Mouse (Mus musculus): ENCODE results near the gene Capzb. TPM values are rescaled to one million over a fixed set of nuclear protein-coding genes. Genes with fewer than 3 reads are reported as not detected.

The Capzb gene
- polyA plus RNA-seq, 1 experiment from 2014 or later: 434 TPM

DNA sequence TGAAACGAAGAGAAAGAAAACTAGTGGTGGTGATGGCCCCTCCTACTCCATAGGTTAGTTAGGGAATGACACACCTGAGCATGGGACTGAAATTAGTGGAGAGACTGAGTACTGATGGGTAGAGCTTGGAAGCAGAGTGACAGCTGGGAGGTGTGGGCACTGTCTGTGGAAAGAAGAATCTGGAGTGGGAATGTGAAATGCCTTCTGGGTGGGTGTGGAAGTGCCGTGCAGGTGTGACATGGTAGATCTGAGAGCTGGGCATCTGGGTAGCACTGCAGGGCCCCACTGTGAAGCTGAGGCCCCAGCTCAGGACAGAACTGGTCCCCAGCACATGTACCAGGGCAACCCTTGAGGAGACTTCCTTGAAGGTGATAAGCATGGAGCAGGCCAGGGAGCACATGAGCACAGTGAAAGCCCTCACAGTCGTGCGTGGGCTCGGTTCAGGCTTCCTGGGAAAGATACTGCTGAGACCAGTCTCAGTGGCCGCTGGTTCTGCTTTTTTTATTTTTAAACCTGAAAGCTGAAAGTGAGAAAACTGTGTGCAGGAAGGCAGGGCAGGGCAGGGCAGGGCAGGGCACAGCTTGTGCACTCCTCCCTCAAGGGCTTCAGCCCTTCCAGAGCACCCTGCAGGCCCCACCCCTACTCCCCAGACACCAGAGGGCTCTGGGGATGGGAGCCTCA lies 66.1 kb downstream of the Capzb start:
- Histone ChIP-seq H3K9me3 (replicated peaks; ENCODE audit: control insufficient read depth, low read length) (no peaks in the 10 kb centered on the region), H3K27me3 (ENCODE audit: control insufficient read depth, insufficient read depth, low read length) (no peaks in the 10 kb centered on the region), H3K4me3 (replicated peaks; ENCODE audit: low read length) (no peak overlapping the region), H3K27ac (ENCODE audit: low read length) (peak overlapping the region; percentile 57), H3K4me2 (ENCODE audit: low read depth, low read length) (no peak overlapping the region), H3K36me3 (ENCODE audit: control insufficient read depth, insufficient read depth, low read length) (peaks cover 7% of the 10 kb centered on the region), H3K4me1 (ENCODE audit: control insufficient read depth, insufficient read depth, low read length) (peaks cover 10% of the 10 kb centered on the region; the same call in 1 of the 2 replicates), H3K9ac (ENCODE audit: low read length) (no peak overlapping the region)
- 54% methylated on average over 6 of the region's 6 CpGs for WGBS
- peak; percentile 71; the same call in 1 of the 2 replicates for ATAC-seq (ENCODE audit: insufficient read depth, low FRiP score)

DNA sequence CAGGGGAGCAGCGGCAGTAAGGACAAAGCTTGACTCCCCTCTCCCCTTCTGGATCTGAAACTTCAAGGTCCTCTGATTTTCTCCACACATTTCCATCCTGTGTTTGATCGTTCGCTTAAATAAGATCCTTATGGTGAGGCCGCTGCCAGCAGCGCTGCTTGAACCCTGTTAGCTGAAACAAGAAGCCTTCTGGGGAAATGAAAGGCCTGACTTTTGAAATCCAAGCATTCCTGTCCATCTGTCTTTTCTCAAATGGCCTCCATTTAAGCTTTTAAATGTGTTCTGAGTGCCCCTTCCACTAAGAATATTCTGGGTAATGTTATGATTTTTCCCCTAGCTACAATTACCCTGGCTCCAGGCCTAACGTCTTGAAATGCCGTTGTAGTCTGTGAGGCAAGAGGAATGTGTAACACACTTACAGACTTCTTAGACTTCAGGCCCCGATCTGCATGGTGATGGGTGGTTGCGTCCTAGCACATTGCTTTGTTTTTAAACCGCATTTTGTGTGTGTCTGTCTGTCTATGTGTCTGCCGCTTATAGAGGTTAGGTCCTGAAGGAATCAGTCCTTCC lies 66.7 kb downstream of the Capzb start:
- Histone ChIP-seq H3K36me3 (ENCODE audit: control insufficient read depth, insufficient read depth, low read length) (peaks cover 13% of the 10 kb centered on the region), H3K4me2 (ENCODE audit: low read depth, low read length) (no peak overlapping the region), H3K27ac (ENCODE audit: low read length) (peak overlapping the region; percentile 59), H3K4me1 (ENCODE audit: control insufficient read depth, insufficient read depth, low read length) (peaks cover 10% of the 10 kb centered on the region; the same call in 1 of the 2 replicates), H3K9ac (ENCODE audit: low read length) (no peak overlapping the region), H3K9me3 (replicated peaks; ENCODE audit: control insufficient read depth, low read length) (no peaks in the 10 kb centered on the region), H3K27me3 (ENCODE audit: control insufficient read depth, insufficient read depth, low read length) (no peaks in the 10 kb centered on the region), H3K4me3 (replicated peaks; ENCODE audit: low read length) (no peak overlapping the region)
- 0 out of 2 replicates have a peak, but pooled peaks have one; percentile 30 for ATAC-seq (ENCODE audit: insufficient read depth, low FRiP score)
- 59% methylated on average over 11 of the region's 11 CpGs for WGBS

DNA sequence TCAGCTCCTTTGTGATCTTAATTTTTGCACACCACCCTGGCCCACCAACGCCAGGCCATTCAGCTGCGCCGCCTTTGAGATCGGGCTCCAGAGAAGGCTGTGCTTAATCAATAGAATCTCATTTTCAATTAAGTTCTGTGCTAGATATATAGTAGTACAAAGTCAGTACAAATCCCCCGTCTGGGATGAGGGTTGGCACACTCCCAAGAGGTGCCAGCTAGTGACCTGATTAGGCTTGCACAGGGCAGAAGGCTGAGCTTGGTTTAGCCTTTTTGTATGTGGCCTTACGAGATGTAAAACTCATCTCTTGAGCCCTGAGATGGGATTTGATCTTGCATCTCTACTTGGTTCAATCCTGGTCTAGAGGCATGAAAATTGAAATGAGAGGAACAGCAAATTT lies 70.3 kb downstream of the Capzb start:
- H3K27ac ChIP-seq (ENCODE audit: low read length): no peak overlapping the region
- no peak overlapping the region for H3K4me3 ChIP-seq (replicated peaks; ENCODE audit: low read length)
- H3K27me3 ChIP-seq (ENCODE audit: control insufficient read depth, insufficient read depth, low read length): no peaks in the 10 kb centered on the region
- 92% methylated on average over 6 of the region's 6 CpGs for WGBS
- no peak overlapping the region for H3K9ac ChIP-seq (ENCODE audit: low read length)
- H3K36me3 ChIP-seq (ENCODE audit: control insufficient read depth, insufficient read depth, low read length): peaks cover 16% of the 10 kb centered on the region
- no peaks in the 10 kb centered on the region for H3K9me3 ChIP-seq (replicated peaks; ENCODE audit: control insufficient read depth, low read length)
- ATAC-seq (ENCODE audit: insufficient read depth, low FRiP score): no peak
- H3K4me1 ChIP-seq (ENCODE audit: control insufficient read depth, insufficient read depth, low read length): peaks cover 8% of the 10 kb centered on the region; the same call in 1 of the 2 replicates
- H3K4me2 ChIP-seq (ENCODE audit: low read depth, low read length): no peak overlapping the region

DNA sequence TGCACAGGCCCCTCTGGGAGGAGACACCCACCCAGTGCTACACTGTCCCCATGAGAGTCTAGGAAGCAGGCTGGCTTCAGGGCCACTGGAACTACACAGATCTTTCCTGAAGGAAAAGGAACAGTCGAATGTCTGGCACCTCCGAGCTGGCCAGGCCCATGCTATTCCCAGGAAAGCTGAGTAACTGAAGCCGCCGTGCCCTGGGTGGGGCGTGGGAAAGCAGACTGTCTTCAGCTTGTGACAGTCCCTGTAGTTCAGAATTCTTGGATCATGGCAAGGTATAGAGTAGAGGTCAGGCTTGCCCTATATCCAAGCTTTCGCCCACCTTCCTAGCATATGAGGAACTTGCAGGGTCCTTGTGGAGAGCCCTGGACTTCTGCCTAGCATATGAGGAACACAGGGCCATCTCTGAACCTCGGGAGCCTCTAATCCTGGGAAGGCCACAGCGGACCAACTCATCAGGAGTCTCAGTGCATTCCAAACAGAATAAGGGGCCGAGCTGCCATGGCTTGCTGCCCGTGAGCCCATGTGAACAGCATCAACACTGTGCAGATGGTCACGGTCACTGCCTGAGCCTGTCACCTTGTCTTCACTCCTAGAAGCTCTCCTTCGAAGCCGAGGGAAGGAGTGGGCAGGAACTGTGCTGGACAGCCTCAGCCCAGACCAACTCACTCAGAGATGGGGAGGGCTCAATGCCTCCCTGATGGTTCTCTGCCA lies 73.2 kb downstream of the Capzb start:
- ATAC-seq (ENCODE audit: insufficient read depth, low FRiP score): no peak
- no peaks in the 10 kb centered on the region for H3K9me3 ChIP-seq (replicated peaks; ENCODE audit: control insufficient read depth, low read length)
- H3K9ac ChIP-seq (ENCODE audit: low read length): no peak overlapping the region
- no peaks in the 10 kb centered on the region for H3K27me3 ChIP-seq (ENCODE audit: control insufficient read depth, insufficient read depth, low read length)
- H3K27ac ChIP-seq (ENCODE audit: low read length): no peak overlapping the region
- 88% methylated on average over 13 of the region's 13 CpGs for WGBS
- H3K4me2 ChIP-seq (ENCODE audit: low read depth, low read length): no peak overlapping the region
- no peak overlapping the region for H3K4me3 ChIP-seq (replicated peaks; ENCODE audit: low read length)
- peaks cover 16% of the 10 kb centered on the region for H3K36me3 ChIP-seq (ENCODE audit: control insufficient read depth, insufficient read depth, low read length)
- no peaks in the 10 kb centered on the region for H3K4me1 ChIP-seq (ENCODE audit: control insufficient read depth, insufficient read depth, low read length)

DNA sequence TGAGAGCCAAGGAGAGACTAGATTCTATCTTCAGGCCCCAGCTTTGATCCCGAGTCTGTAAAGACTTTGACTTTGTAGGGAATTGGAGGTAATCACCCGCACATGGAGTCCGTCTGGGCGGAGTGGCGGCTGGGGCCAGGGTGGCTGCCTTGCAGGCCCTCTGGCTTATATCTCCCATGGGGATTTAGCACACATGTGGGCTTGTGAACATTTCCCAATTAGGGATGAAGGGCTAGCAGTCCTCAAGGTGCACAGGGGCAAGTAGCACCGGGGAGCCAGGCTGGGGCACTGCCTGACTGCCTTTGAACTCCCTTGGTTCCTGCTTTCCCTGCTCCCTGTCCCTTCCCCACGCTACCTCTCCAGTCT lies 73.8 kb downstream of the Capzb start:
- 82% methylated on average over 7 of the region's 7 CpGs for WGBS

DNA sequence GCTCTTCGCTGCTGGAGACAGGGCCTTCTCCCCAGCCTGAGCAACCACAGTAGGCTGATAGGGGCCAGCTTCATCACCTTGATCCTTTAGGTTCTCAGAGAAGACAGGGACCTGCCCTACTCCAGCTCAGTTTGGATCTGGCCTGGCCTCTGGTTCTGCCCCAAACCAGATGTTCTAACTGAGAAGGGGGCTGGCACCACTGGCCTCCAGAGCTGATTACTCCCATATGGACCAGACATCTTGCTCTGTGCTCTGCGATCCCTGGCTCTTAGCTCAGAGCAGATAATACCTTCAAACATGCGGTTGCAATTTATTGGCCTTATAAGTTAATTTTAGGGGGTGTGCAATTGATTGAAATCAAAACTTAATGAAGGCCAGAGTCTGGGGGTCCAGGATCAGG lies 74.6 kb downstream of the Capzb start:
- H3K9ac ChIP-seq (ENCODE audit: low read length): no peak overlapping the region
- H3K36me3 ChIP-seq (ENCODE audit: control insufficient read depth, insufficient read depth, low read length): peaks cover 15% of the 10 kb centered on the region
- no peak overlapping the region for H3K27ac ChIP-seq (ENCODE audit: low read length)
- no peak for ATAC-seq (ENCODE audit: insufficient read depth, low FRiP score)
- no peaks in the 10 kb centered on the region for H3K4me1 ChIP-seq (ENCODE audit: control insufficient read depth, insufficient read depth, low read length)
- H3K4me2 ChIP-seq (ENCODE audit: low read depth, low read length): no peak overlapping the region
- no peaks in the 10 kb centered on the region for H3K9me3 ChIP-seq (replicated peaks; ENCODE audit: control insufficient read depth, low read length)
- no peaks in the 10 kb centered on the region for H3K27me3 ChIP-seq (ENCODE audit: control insufficient read depth, insufficient read depth, low read length)
- no peak overlapping the region for H3K4me3 ChIP-seq (replicated peaks; ENCODE audit: low read length)
- WGBS: 79% methylated on average over 3 of the region's 3 CpGs

More for the DNA sequence above, 73.8 kb downstream of the Capzb start:
- Histone ChIP-seq H3K9me3 (replicated peaks; ENCODE audit: control insufficient read depth, low read length) (no peaks in the 10 kb centered on the region), H3K4me1 (ENCODE audit: control insufficient read depth, insufficient read depth, low read length) (no peaks in the 10 kb centered on the region), H3K4me2 (ENCODE audit: low read depth, low read length) (no peak overlapping the region), H3K4me3 (replicated peaks; ENCODE audit: low read length) (no peak overlapping the region), H3K27me3 (ENCODE audit: control insufficient read depth, insufficient read depth, low read length) (no peaks in the 10 kb centered on the region), H3K36me3 (ENCODE audit: control insufficient read depth, insufficient read depth, low read length) (peaks cover 16% of the 10 kb centered on the region), H3K27ac (ENCODE audit: low read length) (no peak overlapping the region), H3K9ac (ENCODE audit: low read length) (no peak overlapping the region)
- ATAC-seq (ENCODE audit: insufficient read depth, low FRiP score): no peak

DNA sequence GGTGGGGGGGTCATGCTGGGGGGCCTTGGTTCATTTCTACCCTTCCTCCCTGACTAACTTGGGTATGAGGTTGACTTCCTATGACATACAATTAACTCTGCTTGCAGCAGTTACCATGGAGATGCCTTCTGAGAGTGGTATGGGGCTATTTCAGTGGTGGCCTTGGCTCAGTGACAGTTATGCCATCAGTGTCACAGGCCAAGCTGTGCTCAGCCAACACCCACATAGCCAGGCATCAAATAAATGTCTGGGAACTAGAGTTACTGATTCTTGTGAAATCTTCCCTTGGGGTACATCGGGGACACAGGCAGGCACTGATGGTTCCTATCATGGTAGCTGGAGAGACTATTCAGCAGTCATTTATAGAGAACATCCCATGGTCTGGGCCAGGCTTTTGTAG lies 75.5 kb downstream of the Capzb start:
- Histone ChIP-seq H3K4me1 (ENCODE audit: control insufficient read depth, insufficient read depth, low read length) (no peaks in the 10 kb centered on the region), H3K36me3 (ENCODE audit: control insufficient read depth, insufficient read depth, low read length) (peaks cover 11% of the 10 kb centered on the region; the same call in 1 of the 2 replicates), H3K27ac (ENCODE audit: low read length) (no peak overlapping the region), H3K27me3 (ENCODE audit: control insufficient read depth, insufficient read depth, low read length) (no peaks in the 10 kb centered on the region), H3K9me3 (replicated peaks; ENCODE audit: control insufficient read depth, low read length) (no peaks in the 10 kb centered on the region), H3K4me3 (replicated peaks; ENCODE audit: low read length) (no peak overlapping the region), H3K9ac (ENCODE audit: low read length) (no peak overlapping the region), H3K4me2 (ENCODE audit: low read depth, low read length) (no peak overlapping the region)
- 89% methylated on average over 1 of the region's 1 CpGs for WGBS
- no peak for ATAC-seq (ENCODE audit: insufficient read depth, low FRiP score)

DNA sequence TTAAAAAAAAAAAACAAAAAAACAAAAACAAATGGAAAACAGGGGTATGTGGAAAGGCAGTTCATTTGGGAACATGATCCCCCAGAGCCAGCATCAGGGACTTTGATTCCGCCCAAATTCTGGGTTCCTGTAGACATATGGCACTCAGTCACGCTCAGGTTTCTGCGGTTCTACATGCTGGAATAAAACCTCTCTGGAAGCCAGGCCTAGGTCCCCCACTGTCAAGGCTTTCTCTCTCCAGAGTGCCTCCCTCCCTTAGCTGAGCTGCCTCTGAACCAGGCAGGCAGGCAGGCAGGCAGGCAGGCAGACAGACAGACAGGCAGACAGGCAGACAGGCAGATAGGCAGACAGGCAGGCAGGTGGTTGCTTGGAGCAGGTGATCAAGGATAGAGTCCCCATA lies 77.5 kb downstream of the Capzb start:
- Histone ChIP-seq H3K4me3 (replicated peaks; ENCODE audit: low read length) (no peak overlapping the region), H3K36me3 (ENCODE audit: control insufficient read depth, insufficient read depth, low read length) (no peaks in the 10 kb centered on the region)

DNA sequence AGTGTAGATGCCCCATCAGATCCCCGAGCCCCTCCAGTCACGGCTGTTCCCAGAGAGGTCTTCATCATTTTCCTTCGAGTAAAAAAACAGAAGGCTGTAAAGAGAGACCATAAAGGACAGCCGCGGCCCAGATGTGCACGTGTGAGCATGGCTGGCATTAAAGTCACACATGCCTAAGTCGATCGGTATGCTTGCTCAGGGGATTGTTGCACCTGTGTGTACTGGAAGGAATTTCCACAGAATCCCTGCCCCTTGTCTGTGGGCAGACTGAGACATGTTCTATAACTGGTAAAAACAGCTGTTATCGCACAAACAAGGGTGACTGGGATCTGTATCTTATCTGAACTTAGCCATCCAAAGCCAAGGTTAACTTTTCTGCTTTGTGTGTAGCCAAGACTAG lies 78.9 kb downstream of the Capzb start:
- ATAC-seq (ENCODE audit: insufficient read depth, low FRiP score): no peak

More for the DNA sequence above, 77.5 kb downstream of the Capzb start:
- Histone ChIP-seq H3K9me3 (replicated peaks; ENCODE audit: control insufficient read depth, low read length) (no peaks in the 10 kb centered on the region), H3K9ac (ENCODE audit: low read length) (no peak overlapping the region), H3K4me1 (ENCODE audit: control insufficient read depth, insufficient read depth, low read length) (no peaks in the 10 kb centered on the region), H3K4me2 (ENCODE audit: low read depth, low read length) (no peak overlapping the region), H3K27me3 (ENCODE audit: control insufficient read depth, insufficient read depth, low read length) (no peaks in the 10 kb centered on the region), H3K27ac (ENCODE audit: low read length) (no peak overlapping the region)
- ATAC-seq (ENCODE audit: insufficient read depth, low FRiP score): no peak
- 98% methylated on average over 3 of the region's 3 CpGs for WGBS

More for the DNA sequence above, 78.9 kb downstream of the Capzb start:
- no peaks in the 10 kb centered on the region for H3K27me3 ChIP-seq (ENCODE audit: control insufficient read depth, insufficient read depth, low read length)
- no peaks in the 10 kb centered on the region for H3K9me3 ChIP-seq (replicated peaks; ENCODE audit: control insufficient read depth, low read length)
- 75% methylated on average over 9 of the region's 9 CpGs for WGBS
- H3K4me1 ChIP-seq (ENCODE audit: control insufficient read depth, insufficient read depth, low read length): no peaks in the 10 kb centered on the region
- no peak overlapping the region for H3K4me2 ChIP-seq (ENCODE audit: low read depth, low read length)
- H3K27ac ChIP-seq (ENCODE audit: low read length): no peak overlapping the region
- H3K4me3 ChIP-seq (replicated peaks; ENCODE audit: low read length): no peak overlapping the region
- H3K36me3 ChIP-seq (ENCODE audit: control insufficient read depth, insufficient read depth, low read length): no peaks in the 10 kb centered on the region
- H3K9ac ChIP-seq (ENCODE audit: low read length): no peak overlapping the region

Data from stomach, embryonic 16.5 days (tissue).